Mouse (Mus musculus) embryonic stem cell, embryonic (primary cell): ENCODE measurements around the gene Cdc20b.

Source experiments
- CTCF ChIA-PET, 4 experiments: fragments of 300-600 bp in 2 of 4; fragments of 350-600 bp in 2 of 4; sonication (Branson Sonifier 250); formaldehyde crosslinking; loops; one replicate each; lab custom pipeline; 2022; ENCODE audit warnings: inconsistent platforms in 2 of 4; lab: Charles Lee
- POLR2A ChIA-PET, 4 experiments: fragments of 300-600 bp in 2 of 4; fragments of 350-600 bp in 2 of 4; sonication (Branson Sonifier 250); formaldehyde crosslinking; loops; one replicate each; lab custom pipeline; 2022; ENCODE audit warnings: antibody characterized with exemption in 4 of 4, inconsistent platforms in 1 of 4; lab: Charles Lee

Gene Cdc20b

DNA sequence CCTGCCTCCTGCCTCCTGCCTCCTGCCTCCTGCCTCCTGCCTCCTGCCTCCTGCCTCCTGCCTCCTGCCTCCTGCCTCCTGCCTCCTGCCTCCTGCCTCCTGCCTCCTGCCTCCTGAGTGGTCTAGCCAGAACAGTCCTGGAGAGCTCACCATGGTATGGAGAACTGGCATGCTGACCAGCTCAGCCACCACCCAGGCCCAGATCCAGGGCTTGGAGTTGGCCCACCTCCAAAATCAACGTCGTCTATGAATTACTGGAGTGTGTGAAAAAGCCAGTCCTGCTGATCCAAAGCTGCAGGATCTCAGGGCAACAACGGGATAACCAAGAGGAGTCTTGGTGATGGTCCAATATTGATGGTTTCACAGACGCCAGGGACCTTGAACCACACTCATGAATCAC, 84.1 kb downstream of the Cdc20b start:
- ChIA-PET CTCF (interaction anchor here in 1 of 4 experiments (0.6 kb wide), 1 partner anchor 759 kb away, joined by 3 read pairs; no protein-coding TSS in a partner anchor), POLR2A (interaction anchor here in 1 of 4 experiments (0.6 kb wide), 2 partner anchors 44 to 423 kb away, joined by 5 to 8 read pairs; no protein-coding TSS in a partner anchor)

DNA sequence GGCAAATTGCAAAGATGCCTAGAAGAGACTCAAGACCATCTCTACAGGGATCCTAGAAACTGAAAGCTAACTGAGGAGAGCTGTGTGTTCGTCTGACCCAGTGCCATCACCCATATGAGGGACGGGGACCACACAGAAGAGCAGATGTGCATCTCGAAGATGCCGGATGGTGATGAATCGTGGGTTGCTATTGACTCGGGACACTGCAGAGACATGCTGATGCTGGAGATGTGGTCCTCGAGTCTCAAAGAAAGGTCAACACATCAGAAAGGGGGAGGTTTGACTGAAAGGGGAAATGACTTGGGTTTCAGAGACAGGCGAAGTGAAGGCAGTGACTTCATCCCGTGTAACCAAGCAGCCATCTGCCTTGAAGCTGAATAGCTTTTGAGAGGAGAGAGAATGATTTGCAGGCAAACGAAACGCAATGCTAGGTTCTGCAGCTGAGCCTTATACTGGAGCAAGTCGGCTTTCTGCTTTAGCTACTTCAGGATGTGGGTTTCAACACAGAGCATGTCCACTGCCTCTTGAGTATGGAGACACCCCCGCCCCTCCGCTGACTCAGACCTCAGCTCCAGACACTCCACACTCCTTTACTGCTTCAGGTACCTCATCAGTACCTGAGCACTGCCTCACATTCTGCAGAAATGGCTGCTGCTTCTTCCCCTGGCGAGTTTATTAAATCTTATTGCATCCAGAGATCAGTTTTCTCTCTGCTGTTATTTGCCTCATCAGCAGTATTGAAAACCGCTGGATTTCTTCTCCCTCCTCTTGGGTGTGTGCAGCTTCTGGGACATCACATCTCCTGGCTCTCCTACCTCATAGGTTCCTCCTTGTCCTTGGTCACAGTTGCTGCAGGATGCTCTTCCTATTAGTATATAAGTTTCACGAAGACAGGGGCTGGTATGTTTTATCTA, 85.7 kb downstream of the Cdc20b start:
- ChIA-PET POLR2A (no interaction called here), CTCF (interaction anchor here in 1 of 4 experiments (0.6 kb wide), 1 partner anchor 74 kb away, joined by 6 read pairs; the partner anchor contains the start of gene Gpx8)

DNA sequence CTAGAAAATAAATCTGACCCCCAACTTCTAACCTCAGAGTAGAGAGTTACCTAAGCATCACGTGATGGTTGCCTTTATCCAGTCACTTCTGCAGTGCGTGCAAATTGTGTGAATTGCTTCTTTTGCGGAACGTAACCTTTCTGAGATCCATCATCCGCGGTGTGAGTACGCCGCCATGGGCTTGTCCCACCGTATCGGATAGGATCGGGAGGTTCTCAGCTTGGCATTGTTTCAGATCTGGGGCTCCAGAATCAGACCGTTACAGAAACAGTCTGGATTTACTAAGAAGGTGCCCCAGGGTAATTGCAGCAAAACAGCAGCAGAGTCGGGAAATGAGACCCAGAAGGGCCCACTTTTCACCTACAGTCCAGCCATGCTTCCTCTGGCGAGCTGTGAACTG, 86.4 kb downstream of the Cdc20b start:
- POLR2A ChIA-PET, result no interaction called here
- CTCF ChIA-PET, result interaction anchor here in 1 of 4 experiments (0.6 kb wide), 1 partner anchor 75 kb away, joined by 6 read pairs; the partner anchor contains the start of gene Gpx8

GRCm38 (mm10) chr13:113129974-113130373, 95.1 kb downstream of the Cdc20b start:
- ChIA-PET CTCF (no interaction called here), POLR2A (interaction anchor here in 1 of 4 experiments (1.0 kb wide), 1 partner anchor 9 kb away, joined by 3 read pairs; no protein-coding TSS in a partner anchor)

DNA sequence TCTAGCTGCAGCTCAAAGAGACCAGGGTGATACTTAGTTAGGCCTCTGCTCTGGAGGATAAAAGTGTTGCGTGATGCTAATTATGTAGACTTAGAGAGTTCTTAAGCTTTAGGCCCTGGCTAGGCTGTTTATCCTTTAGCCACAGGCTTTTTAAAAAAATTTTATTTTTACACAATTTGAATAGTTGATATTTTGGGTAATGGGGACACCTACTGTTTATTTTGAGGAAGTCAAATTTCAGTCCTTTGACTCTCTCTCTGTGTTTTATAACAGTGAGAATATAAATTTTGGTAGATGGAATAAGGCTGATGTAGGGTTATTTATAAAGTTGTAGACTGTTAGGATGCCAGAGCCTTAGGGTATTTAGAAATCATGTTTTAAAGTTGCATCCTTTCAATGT, 104.7 kb downstream of the Cdc20b start:
- ChIA-PET POLR2A (interaction anchor here in 1 of 4 experiments (1.2 kb wide), 1 partner anchor 10 kb away, joined by 3 read pairs; no protein-coding TSS in a partner anchor), CTCF (no interaction called here)
